Mouse (Mus musculus): ENCODE results near the gene Palm. TPM values are rescaled to one million over a fixed set of nuclear protein-coding genes. Genes with fewer than 3 reads are reported as not detected.

The Palm gene
- polyA plus RNA-seq, 1 experiment: 34.2 TPM

DNA sequence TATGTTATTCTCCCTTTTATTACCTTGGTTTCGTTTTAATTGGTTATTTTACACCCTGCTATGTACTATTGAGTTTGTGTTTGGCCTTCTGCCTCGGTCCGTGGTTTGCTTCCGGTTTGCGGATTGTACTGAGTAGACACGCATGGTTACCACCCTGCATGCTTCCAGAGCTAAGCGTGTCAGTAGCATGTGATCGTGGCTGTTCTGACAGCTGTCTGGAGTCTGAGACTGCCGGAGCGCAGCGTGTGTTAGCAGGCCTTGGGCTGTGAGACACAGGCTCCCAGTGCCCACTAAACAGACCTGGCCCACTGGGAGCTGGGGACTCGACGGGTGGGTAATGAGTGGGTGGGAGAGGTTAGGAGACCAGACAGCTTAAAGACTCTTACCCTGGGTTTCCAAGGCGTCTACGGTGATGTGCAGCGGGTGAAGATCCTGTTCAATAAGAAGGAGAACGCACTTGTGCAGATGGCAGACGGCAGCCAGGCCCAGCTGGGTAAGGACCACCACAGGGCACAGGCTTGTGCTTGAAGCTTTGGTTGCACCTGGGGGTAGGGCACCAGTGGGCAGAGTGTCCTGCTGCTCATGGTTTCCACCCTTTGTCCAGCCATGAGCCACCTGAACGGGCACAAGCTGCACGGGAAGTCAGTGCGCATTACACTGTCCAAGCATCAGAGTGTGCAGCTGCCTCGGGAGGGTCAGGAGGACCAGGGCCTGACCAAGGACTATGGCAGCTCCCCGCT, 68.8 kb downstream of the Palm start:
- Histone ChIP-seq H3K4me3 (replicated peaks; ENCODE audit: extremely low read depth, low read depth, low read length) (no peak overlapping the region), H3K4me1 (ENCODE audit: control insufficient read depth, insufficient read depth, low read length) (peaks cover 23% of the 10 kb centered on the region)
- DNase-seq: peak; percentile 7
- 74% methylated on average over 23 of the region's 23 CpGs for WGBS
- no peak for TF ChIP-seq POLR2A (IDR thresholded peaks at IDR 0.05; ENCODE audit: borderline replicate concordance, extremely low read depth, low read depth, low read length)
- TF ChIP-seq CTCF (IDR thresholded peaks at IDR 0.05; ENCODE audit: insufficient read depth, low read length): no peak

GRCm38 (mm10) chr10:79862925-79863324, 69.6 kb downstream of the Palm start:
- TF ChIP-seq CTCF (IDR thresholded peaks at IDR 0.05; ENCODE audit: insufficient read depth, low read length) (no peak), POLR2A (IDR thresholded peaks at IDR 0.05; ENCODE audit: borderline replicate concordance, extremely low read depth, low read depth, low read length) (no peak)
- DNase-seq: no peak
- 62% methylated on average over 10 of the region's 10 CpGs for WGBS
- no peak overlapping the region for H3K4me3 ChIP-seq (replicated peaks; ENCODE audit: extremely low read depth, low read depth, low read length)
- H3K4me1 ChIP-seq (ENCODE audit: control insufficient read depth, insufficient read depth, low read length): peaks cover 16% of the 10 kb centered on the region

DNA sequence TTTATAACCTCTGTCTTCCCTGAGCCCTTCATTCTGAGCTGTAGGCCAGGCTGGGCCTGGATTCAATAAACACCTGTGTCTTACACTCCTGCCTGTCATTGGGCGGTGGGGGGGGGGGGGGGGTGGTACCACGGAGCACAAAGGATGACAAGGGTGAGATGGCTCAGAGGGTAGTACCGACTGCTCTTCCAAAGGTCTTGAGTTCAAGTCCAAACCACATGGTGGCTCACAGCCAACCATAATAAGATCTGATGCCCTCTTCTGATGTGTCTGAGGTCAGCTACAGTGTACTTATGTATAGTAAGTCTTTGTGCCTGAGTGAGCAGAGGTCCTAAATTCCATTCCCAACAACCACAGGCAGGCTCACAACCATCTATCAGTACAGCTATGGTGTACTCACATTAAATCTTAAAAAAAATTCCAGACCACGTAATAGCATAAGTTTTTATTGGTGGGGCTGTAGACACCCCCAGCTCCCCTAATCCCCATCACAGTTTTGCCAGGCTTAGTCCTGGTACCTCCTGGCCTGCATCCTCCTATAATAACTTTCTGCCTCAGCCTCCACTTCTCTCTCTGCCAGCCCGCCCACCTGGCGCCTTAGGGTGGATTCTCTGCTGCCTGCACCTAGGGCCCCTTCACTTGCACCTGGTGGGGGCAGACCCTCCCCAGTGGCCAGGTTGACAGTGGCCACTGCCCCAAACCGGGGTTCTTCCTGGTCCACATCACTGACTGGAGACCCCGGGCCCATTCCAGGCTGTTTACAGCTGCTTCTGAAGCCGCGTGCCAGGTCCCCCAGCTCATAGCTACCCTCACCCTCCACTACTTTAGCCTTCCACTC, 71.2 kb downstream of the Palm start:
- Histone ChIP-seq H3K4me1 (ENCODE audit: control insufficient read depth, insufficient read depth, low read length) (peaks cover 3% of the 10 kb centered on the region; the same call in 1 of the 2 replicates), H3K4me3 (replicated peaks; ENCODE audit: extremely low read depth, low read depth, low read length) (no peak overlapping the region)
- WGBS: 52% methylated on average over 10 of the region's 10 CpGs
- TF ChIP-seq POLR2A (IDR thresholded peaks at IDR 0.05; ENCODE audit: borderline replicate concordance, extremely low read depth, low read depth, low read length) (no peak), CTCF (IDR thresholded peaks at IDR 0.05; ENCODE audit: insufficient read depth, low read length) (no peak)
- no peak for DNase-seq

DNA sequence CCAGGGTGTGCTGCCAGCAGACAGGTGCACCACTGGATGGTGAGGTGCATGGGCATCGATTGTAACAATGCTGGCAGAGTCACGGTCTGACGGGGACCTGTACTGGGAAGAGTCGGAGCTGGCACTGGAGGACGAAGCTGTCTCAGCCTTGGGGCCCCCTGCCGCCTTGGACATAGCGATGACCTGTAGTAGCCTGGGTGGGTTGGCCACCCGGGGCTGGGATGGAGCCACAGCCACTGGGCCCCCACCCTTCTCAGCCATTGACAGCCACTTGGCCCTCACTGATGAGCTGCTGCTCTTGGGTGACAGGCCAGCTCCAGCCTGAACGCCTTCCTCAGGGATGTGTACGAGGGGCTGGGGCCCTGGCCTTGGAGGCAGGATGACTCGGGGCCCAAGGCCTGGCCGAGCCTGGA, 71.8 kb downstream of the Palm start:
- Histone ChIP-seq H3K4me1 (ENCODE audit: control insufficient read depth, insufficient read depth, low read length) (peaks cover 3% of the 10 kb centered on the region; the same call in 1 of the 2 replicates), H3K4me3 (replicated peaks; ENCODE audit: extremely low read depth, low read depth, low read length) (no peak overlapping the region)
- DNase-seq: no peak
- TF ChIP-seq CTCF (IDR thresholded peaks at IDR 0.05; ENCODE audit: insufficient read depth, low read length) (no peak), POLR2A (IDR thresholded peaks at IDR 0.05; ENCODE audit: borderline replicate concordance, extremely low read depth, low read depth, low read length) (no peak)
- 46% methylated on average over 12 of the region's 12 CpGs for WGBS

DNA sequence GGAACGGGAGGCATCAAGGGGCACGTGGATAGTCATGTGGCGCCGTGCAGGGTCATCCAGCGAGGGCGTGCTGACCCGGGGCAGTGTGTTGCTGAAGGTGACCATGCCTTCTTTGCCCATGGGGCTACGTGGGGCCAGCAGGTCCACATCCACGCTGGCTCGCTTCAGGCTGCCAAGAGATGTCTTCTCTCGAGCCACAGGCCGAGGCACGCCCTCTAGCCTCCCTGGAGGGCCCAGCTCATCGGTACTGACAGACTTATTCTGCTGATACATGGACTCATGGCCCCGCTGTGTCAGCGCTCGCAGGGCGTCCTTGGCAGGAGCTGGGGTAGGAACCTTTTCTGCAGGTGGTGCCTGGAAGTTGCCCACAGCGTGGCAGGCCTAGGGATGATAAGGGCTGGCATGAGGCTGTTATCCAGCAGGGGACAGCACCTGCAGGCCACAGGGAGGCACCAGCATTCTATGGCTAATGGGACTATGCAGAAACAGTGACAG, 72.5 kb downstream of the Palm start:
- WGBS: 60% methylated on average over 19 of the region's 19 CpGs
- Histone ChIP-seq H3K4me1 (ENCODE audit: control insufficient read depth, insufficient read depth, low read length) (peaks cover 3% of the 10 kb centered on the region; the same call in 1 of the 2 replicates), H3K4me3 (replicated peaks; ENCODE audit: extremely low read depth, low read depth, low read length) (no peak overlapping the region)
- no peak for DNase-seq
- no peak for TF ChIP-seq POLR2A (IDR thresholded peaks at IDR 0.05; ENCODE audit: borderline replicate concordance, extremely low read depth, low read depth, low read length)
- TF ChIP-seq CTCF (IDR thresholded peaks at IDR 0.05; ENCODE audit: insufficient read depth, low read length): peak; percentile 27; the same call in 1 of the 2 replicates

GRCm38 (mm10) chr10:79866601-79867000, 73.2 kb downstream of the Palm start:
- Histone ChIP-seq H3K4me1 (ENCODE audit: control insufficient read depth, insufficient read depth, low read length) (no peaks in the 10 kb centered on the region), H3K4me3 (replicated peaks; ENCODE audit: extremely low read depth, low read depth, low read length) (no peak overlapping the region)
- WGBS: 76% methylated on average over 11 of the region's 11 CpGs
- TF ChIP-seq CTCF (IDR thresholded peaks at IDR 0.05; ENCODE audit: insufficient read depth, low read length): no peak
- TF ChIP-seq POLR2A (IDR thresholded peaks at IDR 0.05; ENCODE audit: borderline replicate concordance, extremely low read depth, low read depth, low read length): no peak
- no peak for DNase-seq

Other genes starting within 250 kb of the Palm start
- 62.5 and 71.8 TPM in 2 replicates for gene Mier2, start 238.4 kb upstream of the Palm start, polyA plus RNA-seq (2012; rRNA removed)
- gene Theg, start 206.2 kb upstream of the Palm start, polyA plus RNA-seq (2012; rRNA removed): not detected in 2 replicates
- not detected in 2 replicates for gene C2cd4c, start 179.5 kb upstream of the Palm start, polyA plus RNA-seq (2012; rRNA removed)
- 2.4 and 2.7 TPM in 2 replicates for gene Shc2, start 155.7 kb upstream of the Palm start, polyA plus RNA-seq (2012; rRNA removed)
- gene Odf3l2, start 147.8 kb upstream of the Palm start, polyA plus RNA-seq (2012; rRNA removed): not detected in 2 replicates
- 0.13 TPM in 1 of 2 replicates, not detected in the other for gene Madcam1, start 129.0 kb upstream of the Palm start, polyA plus RNA-seq (2012; rRNA removed)
- 70.4 and 84.7 TPM in 2 replicates for gene Tpgs1, start 124.2 kb upstream of the Palm start, polyA plus RNA-seq (2012; rRNA removed)
- 112 and 121 TPM in 2 replicates for gene Cdc34, start 111.4 kb upstream of the Palm start, polyA plus RNA-seq (2012; rRNA removed)
- gene Gzmm, start 104.6 kb upstream of the Palm start, polyA plus RNA-seq (2012; rRNA removed): 1.5 and 1.6 TPM in 2 replicates
- 684 and 692 TPM in 2 replicates for gene Bsg, start 89.1 kb upstream of the Palm start, polyA plus RNA-seq (2012; rRNA removed)
- gene Hcn2, start 76.9 kb upstream of the Palm start, polyA plus RNA-seq (2012; rRNA removed): 3.0 and 3.9 TPM in 2 replicates
- gene Polrmt, start 47.0 kb upstream of the Palm start, polyA plus RNA-seq (2012; rRNA removed): 42.0 and 46.2 TPM in 2 replicates
- gene Fgf22, start 38.5 kb upstream of the Palm start, polyA plus RNA-seq (2012; rRNA removed): 0.10 and 1.0 TPM in 2 replicates
- 103 and 134 TPM in 2 replicates for gene Rnf126, start 26.6 kb upstream of the Palm start, polyA plus RNA-seq (2012; rRNA removed)
- 65.8 and 72.7 TPM in 2 replicates for gene Fstl3, start 16.3 kb upstream of the Palm start, polyA plus RNA-seq (2012; rRNA removed)
- 0.20 TPM in 1 of 2 replicates, not detected in the other for gene Prss57, start 2.6 kb upstream of the Palm start, polyA plus RNA-seq (2012; rRNA removed)
- gene Misp, start 27.4 kb downstream of the Palm start, polyA plus RNA-seq (2012; rRNA removed): 4.0 and 4.8 TPM in 2 replicates
- 224 and 265 TPM in 2 replicates for gene Ptbp1, start 60.9 kb downstream of the Palm start, polyA plus RNA-seq (2012; rRNA removed)
- 3.6 and 5.0 TPM in 2 replicates for gene Prtn3, start 80.9 kb downstream of the Palm start, polyA plus RNA-seq (2012; rRNA removed)
- gene Plppr3, start 81.1 kb downstream of the Palm start, polyA plus RNA-seq (2012; rRNA removed): 8.4 and 8.9 TPM in 2 replicates
- gene Elane, start 92.7 kb downstream of the Palm start, polyA plus RNA-seq (2012; rRNA removed): 0.11 and 0.85 TPM in 2 replicates
- 297 and 1,797 TPM in 2 replicates for gene Cfd, start 97.3 kb downstream of the Palm start, polyA plus RNA-seq (2012; rRNA removed)
- gene Med16, start 115.4 kb downstream of the Palm start, polyA plus RNA-seq (2012; rRNA removed): 76.2 and 79.1 TPM in 2 replicates
- not detected in 2 replicates for gene Gm26602, start 117.3 kb downstream of the Palm start, polyA plus RNA-seq (2012; rRNA removed)
- gene Kiss1r, start 123.4 kb downstream of the Palm start, polyA plus RNA-seq (2012; rRNA removed): 20.9 and 24.4 TPM in 2 replicates
- 129 and 162 TPM in 2 replicates for gene R3hdm4, start 127.6 kb downstream of the Palm start, polyA plus RNA-seq (2012; rRNA removed)
- gene Arid3a, start 133.5 kb downstream of the Palm start, polyA plus RNA-seq (2012; rRNA removed): 7.8 and 8.6 TPM in 2 replicates
- gene Wdr18, start 166.6 kb downstream of the Palm start, polyA plus RNA-seq (2012; rRNA removed): 33.5 and 35.5 TPM in 2 replicates
- gene Grin3b, start 177.1 kb downstream of the Palm start, polyA plus RNA-seq (2012; rRNA removed): 0.33 TPM in 1 of 2 replicates, not detected in the other
- 294 and 318 TPM in 2 replicates for gene Tmem259, start 190.8 kb downstream of the Palm start, polyA plus RNA-seq (2012; rRNA removed)
- 387 and 395 TPM in 2 replicates for gene Cnn2, start 195.0 kb downstream of the Palm start, polyA plus RNA-seq (2012; rRNA removed)
- 31.4 and 38.2 TPM in 2 replicates for gene Abca7, start 202.9 kb downstream of the Palm start, polyA plus RNA-seq (2012; rRNA removed)
- gene Arhgap45, start 223.1 kb downstream of the Palm start, polyA plus RNA-seq (2012; rRNA removed): 102 and 103 TPM in 2 replicates
- gene Polr2e, start 246.2 kb downstream of the Palm start, polyA plus RNA-seq (2012; rRNA removed): 199 and 208 TPM in 2 replicates